Mouse (Mus musculus) thymus, adult 2 months (tissue): ENCODE data around the gene Plekhg6. TPM values are rescaled to one million over a fixed set of nuclear protein-coding genes. Genes with fewer than 3 reads are reported as not detected.
A peak's percentile ranks its signal among the peaks of the same experiment; 100 is the strongest.

Source experiments
- DNase-seq: peaks from one replicate; pipeline ENCODE4 v3.0.0; 2021
- H3K27ac ChIP-seq: fragments of 200-500 bp; 2 replicates; pipeline ENCODE4 v1.5.1; 2012; ENCODE audit warnings: low read length, control low read depth; ENCODE audit not compliant: control insufficient read depth, insufficient read depth
- H3K27me3 ChIP-seq: fragments of 200-500 bp; 2 replicates; pipeline ENCODE4 v1.6.1; 2012; ENCODE audit warnings: mild to moderate bottlenecking, low read length, moderate library complexity, mixed read lengths; ENCODE audit not compliant: control insufficient read depth, insufficient read depth
- H3K36me3 ChIP-seq: fragments of 200-500 bp; 2 replicates; pipeline ENCODE4 v1.6.1; 2012; ENCODE audit warnings: mild to moderate bottlenecking, low read length, moderate library complexity; ENCODE audit not compliant: control insufficient read depth, insufficient read depth
- H3K4me1 ChIP-seq: fragments of 200-500 bp; replicated peaks from 2 replicates; pipeline ENCODE4 v1.6.1; 2012; ENCODE audit warnings: low read length; ENCODE audit not compliant: control insufficient read depth, insufficient read depth
- H3K4me3 ChIP-seq: fragments of 200-500 bp; 2 replicates; pipeline ENCODE4 v1.5.1; 2012; ENCODE audit warnings: mild to moderate bottlenecking, low read length, control low read depth, moderate library complexity; ENCODE audit not compliant: control insufficient read depth, insufficient read depth
- CTCF ChIP-seq: fragments of 200-500 bp; IDR thresholded peaks from 2 replicates; pipeline ENCODE4 v1.5.1; 2012; ENCODE audit warnings: mild to moderate bottlenecking, control low read depth, low read length, moderate library complexity, borderline replicate concordance; ENCODE audit not compliant: control insufficient read depth, poor library complexity, insufficient read depth; ENCODE audit errors: extremely low read depth
- POLR2A ChIP-seq: fragments of 200-500 bp; IDR thresholded peaks from 2 replicates; pipeline ENCODE4 v1.6.1; 2012; ENCODE audit warnings: mild to moderate bottlenecking, low read length, control low read depth, moderate library complexity; ENCODE audit not compliant: control insufficient read depth, poor library complexity, insufficient read depth; ENCODE audit errors: extremely low read depth
- WGBS: fragments of 180-500 bp; shearing (Covaris S2); methylation state at CpG from one replicate; pipeline ENCODE4 v1.1.7; 2018; 5-methylcytosine and 5-hydroxymethylcytosine counted together
- polyA plus RNA-seq: library from polyadenylated mRNA; depleted of rRNA; stranded (reverse); fragments of >200 nt; gene quantifications from 2 replicates; pipeline ENCODE4 v1.2.3, GENCODE M21; 2012; rRNA removed

The Plekhg6 gene
- polyA plus RNA-seq, 1 experiment = 2.5 TPM

GRCm38 (mm10) chr6:125314231-125314563 is 66.4 kb downstream of the Plekhg6 start:
- peaks cover 13% of the 10 kb centered on the region for H3K4me1 ChIP-seq
- no peaks in the 10 kb centered on the region; the same call in 1 of the 2 replicates for H3K27me3 ChIP-seq
- H3K27ac ChIP-seq = no peak overlapping the region
- no peaks in the 10 kb centered on the region for H3K36me3 ChIP-seq
- TF ChIP-seq CTCF (no peak), POLR2A (no peak)
- peak overlapping the region; percentile 39; the same call in 1 of the 2 replicates for H3K4me3 ChIP-seq
- DNase-seq = no peak
- 70% methylated on average over 7 of the region's 7 CpGs for WGBS

GRCm38 (mm10) chr6:125313546-125314230 is 66.9 kb downstream of the Plekhg6 start, which contains the start of gene Ltbr:
Gene Ltbr (minus strand): TSS chr6:125313885.
- DNase-seq = peak; percentile 39
- Histone ChIP-seq H3K4me1 (peaks cover 13% of the 10 kb centered on the region), H3K36me3 (no peaks in the 10 kb centered on the region), H3K27ac (no peak within 1 kb of the TSS), H3K4me3 (peak within 1 kb of the TSS; percentile 39), H3K27me3 (no peaks in the 10 kb centered on the region; the same call in 1 of the 2 replicates)
- 7% methylated on average over 46 of the region's 46 CpGs for WGBS
- TF ChIP-seq CTCF (no peak), POLR2A (0 out of 2 replicates have a peak, but pooled peaks have one; percentile 22)

Other genes with a start within 250 kb of the Plekhg6 start
- gene Nop2, start 248.9 kb downstream of the Plekhg6 start, polyA plus RNA-seq = 26.4 and 28.6 TPM in 2 replicates
- gene Iffo1, start 235.6 kb downstream of the Plekhg6 start, polyA plus RNA-seq = 90.4 and 94.6 TPM in 2 replicates
- gene Gapdh, start 214.3 kb downstream of the Plekhg6 start, polyA plus RNA-seq = 3,688 and 4,326 TPM in 2 replicates
- gene Ncapd2, start 189.1 kb downstream of the Plekhg6 start, polyA plus RNA-seq = 430 and 598 TPM in 2 replicates
- 68.1 and 70.7 TPM in 2 replicates for gene Mrpl51, start 189.0 kb downstream of the Plekhg6 start, polyA plus RNA-seq
- 372 and 423 TPM in 2 replicates for gene Vamp1, start 165.2 kb downstream of the Plekhg6 start, polyA plus RNA-seq
- gene Tapbpl, start 148.9 kb downstream of the Plekhg6 start, polyA plus RNA-seq = 64.2 and 67.6 TPM in 2 replicates
- gene Cd27, start 143.8 kb downstream of the Plekhg6 start, polyA plus RNA-seq = 1,056 and 1,075 TPM in 2 replicates
- 0.15 and 0.84 TPM in 2 replicates for gene Tuba3a, start 94.8 kb downstream of the Plekhg6 start, polyA plus RNA-seq
- gene Ltbr, start 66.9 kb downstream of the Plekhg6 start, polyA plus RNA-seq = 29.3 and 30.6 TPM in 2 replicates
- 32.8 and 35.8 TPM in 2 replicates for gene Scnn1a, start 60.1 kb downstream of the Plekhg6 start, polyA plus RNA-seq
- 140 and 149 TPM in 2 replicates for gene Tnfrsf1a, start 31.4 kb downstream of the Plekhg6 start, polyA plus RNA-seq
- gene Cd9, start 114.0 kb upstream of the Plekhg6 start, polyA plus RNA-seq = 41.5 and 56.1 TPM in 2 replicates
- gene Vwf, start 166.0 kb upstream of the Plekhg6 start, polyA plus RNA-seq = 19.5 and 32.3 TPM in 2 replicates